Mouse (Mus musculus): ENCODE data around the gene Gm7298.
"Not testable (repeated sequence)": the region's sequence is repeated elsewhere in the genome, so short reads cannot be mapped to it uniquely, and the experiment has no call there.

Gene Gm7298

GRCm38 (mm10) chr6:121732632-121733031 is at the start of gene Gm7298:
Gm7298 (plus strand) TSS chr6:121732932.
- no peak for DNase-seq

- no peak for DNase-seq
Measured at GRCm38 (mm10) chr6:121828034-121828433, 95.3 kb downstream of the Gm7298 start.

GRCm38 (mm10) chr6:121836361-121836760 is 103.6 kb downstream of the Gm7298 start:
- DNase-seq: no peak

GRCm38 (mm10) chr6:121838271-121838670 is 105.5 kb downstream of the Gm7298 start, which contains the start of gene Mug1:
Mug1 (plus strand) TSS chr6:121838541.
- DNase-seq: not testable (repeated sequence)
